Mouse (Mus musculus) MEL (cell line): Measurements from ENCODE around the gene Ankrd66. TPM values are rescaled to one million over a fixed set of nuclear protein-coding genes. Genes with fewer than 3 reads are reported as not detected.

Experiments used
- DNase-seq: peaks from one replicate; pipeline ENCODE4 v3.0.0; 2011; ENCODE audit warnings: low read depth, low spot score
- H3K27ac ChIP-seq: 2 replicates; pipeline ENCODE4 v1.5.1; 2012; ENCODE audit warnings: low read depth, mild to moderate bottlenecking, control low read depth, low read length, moderate library complexity; ENCODE audit not compliant: control insufficient read depth
- H3K27me3 ChIP-seq, 2 experiments: fragments of 150-350 bp in 1 of 2; sonication (generic) in 1 of 2; 2 replicates each; pipeline ENCODE4 v1.6.1; 2012; ENCODE audit warnings: low read length in 2 of 2, mild to moderate bottlenecking in 2 of 2, improper control_type of control experiment in 1 of 2, moderate library complexity in 1 of 2; ENCODE audit not compliant: insufficient read depth in 2 of 2, control insufficient read depth in 1 of 2
- H3K36me3 ChIP-seq, 2 experiments: 2 replicates each; pipeline ENCODE4 v1.6.1; 2012 to 2014; ENCODE audit warnings: low read length in 2 of 2, improper control_type of control experiment in 1 of 2, inconsistent platforms in 1 of 2, mild to moderate bottlenecking in 1 of 2; ENCODE audit not compliant: insufficient read depth in 2 of 2, control insufficient read depth in 1 of 2
- H3K4me1 ChIP-seq, 2 experiments: fragments of 150-350 bp in 1 of 2; sonication (generic) in 1 of 2; 2 replicates each; pipeline ENCODE4 v1.6.1; 2012; ENCODE audit warnings: low read length in 2 of 2, improper control_type of control experiment in 1 of 2, mild to moderate bottlenecking in 1 of 2; ENCODE audit not compliant: insufficient read depth in 2 of 2, control insufficient read depth in 1 of 2
- H3K4me3 ChIP-seq, 2 experiments: fragments of 150-350 bp in 1 of 2; sonication (generic) in 1 of 2; 2 replicates each; pipeline ENCODE4 v1.5.1; 2012; ENCODE audit warnings: low read depth in 2 of 2, low read length in 2 of 2, mild to moderate bottlenecking in 2 of 2, moderate library complexity in 2 of 2, control low read depth in 1 of 2, improper control_type of control experiment in 1 of 2; ENCODE audit not compliant: control insufficient read depth in 1 of 2, insufficient read depth in 1 of 2
- H3K79me2 ChIP-seq: 2 replicates; pipeline ENCODE4 v1.6.1; 2012; ENCODE audit warnings: mild to moderate bottlenecking, low read length, moderate library complexity; ENCODE audit not compliant: control insufficient read depth, poor library complexity, insufficient read depth
- H3K9ac ChIP-seq: 2 replicates; pipeline ENCODE4 v1.6.1; 2012; ENCODE audit warnings: low read depth, mild to moderate bottlenecking, control low read depth, low read length, moderate library complexity; ENCODE audit not compliant: control insufficient read depth, poor library complexity, severe bottlenecking
- H3K9me3 ChIP-seq: fragments of 150-350 bp; sonication (generic); replicated peaks from 2 replicates; pipeline ENCODE4 v1.6.1; 2012; ENCODE audit warnings: mild to moderate bottlenecking, low read length, improper control_type of control experiment, moderate library complexity; ENCODE audit not compliant: insufficient read depth
- BHLHE40 ChIP-seq: IDR thresholded peaks from 2 replicates; pipeline ENCODE4 v1.6.1; 2012; ENCODE audit warnings: low read depth, mild to moderate bottlenecking, inconsistent platforms, low read length, improper control_type of control experiment, borderline replicate concordance
- E2F4 ChIP-seq: IDR thresholded peaks from 2 replicates; pipeline ENCODE4 v1.6.1; 2011; ENCODE audit warnings: low read depth, low read length, improper control_type of control experiment, borderline replicate concordance
- ELF1 ChIP-seq: IDR thresholded peaks from 2 replicates; pipeline ENCODE4 v1.6.1; 2014; ENCODE audit warnings: low read depth, mild to moderate bottlenecking, inconsistent platforms, low read length, improper control_type of control experiment, moderate library complexity
- EP300 ChIP-seq, 2 experiments: IDR thresholded peaks; 2 replicates each; pipeline ENCODE4 v1.6.1; 2011; ENCODE audit warnings: improper control_type of control experiment in 2 of 2, low read length in 2 of 2, low read depth in 1 of 2, mild to moderate bottlenecking in 1 of 2
- ETS1 ChIP-seq: IDR thresholded peaks from 2 replicates; pipeline ENCODE4 v1.6.1; 2012; ENCODE audit warnings: low read depth, mild to moderate bottlenecking, inconsistent platforms, low read length, improper control_type of control experiment, moderate library complexity
- GABPA ChIP-seq: IDR thresholded peaks from 2 replicates; pipeline ENCODE4 v1.6.1; 2012; ENCODE audit warnings: low read depth, mild to moderate bottlenecking, inconsistent platforms, low read length, improper control_type of control experiment, moderate library complexity
- HCFC1 ChIP-seq: IDR thresholded peaks from 2 replicates; pipeline ENCODE4 v1.6.1; 2012; ENCODE audit warnings: low read depth, mild to moderate bottlenecking, inconsistent platforms, low read length, improper control_type of control experiment, moderate library complexity
- JUND ChIP-seq: IDR thresholded peaks from 2 replicates; pipeline ENCODE4 v1.6.1; 2011; ENCODE audit warnings: low read depth, mild to moderate bottlenecking, improper control_type of control experiment, low read length
- MAFK ChIP-seq: IDR thresholded peaks from 2 replicates; pipeline ENCODE4 v1.6.1; 2011; ENCODE audit warnings: low read depth, mild to moderate bottlenecking, low read length, improper control_type of control experiment, borderline replicate concordance
- MAX ChIP-seq: IDR thresholded peaks from 2 replicates; pipeline ENCODE4 v1.6.1; 2011; ENCODE audit warnings: low read length, improper control_type of control experiment
- POLR2A ChIP-seq, 2 experiments: IDR thresholded peaks; 2 replicates each; pipeline ENCODE4 v1.6.1; 2011 to 2012; ENCODE audit warnings: low read length in 2 of 2, mild to moderate bottlenecking in 2 of 2, control low read depth in 1 of 2, improper control_type of control experiment in 1 of 2, low read depth in 1 of 2, moderate library complexity in 1 of 2; ENCODE audit not compliant: control insufficient read depth in 1 of 2, insufficient read depth in 1 of 2, poor library complexity in 1 of 2
- POLR2AphosphoS2 ChIP-seq: IDR thresholded peaks from 2 replicates; pipeline ENCODE4 v1.6.1; 2011; ENCODE audit warnings: low read length, improper control_type of control experiment
- SIN3A ChIP-seq: IDR thresholded peaks from 2 replicates; pipeline ENCODE4 v1.6.1; 2012; ENCODE audit warnings: low read length, improper control_type of control experiment, inconsistent platforms
- SMC3 ChIP-seq: IDR thresholded peaks from 2 replicates; pipeline ENCODE4 v1.6.1; 2011; ENCODE audit warnings: low read depth, low read length, improper control_type of control experiment
- ZC3H11A ChIP-seq: IDR thresholded peaks from 2 replicates; pipeline ENCODE4 v1.6.1; 2012; ENCODE audit warnings: low read depth, mild to moderate bottlenecking, inconsistent platforms, low read length, improper control_type of control experiment
- ZMIZ1 ChIP-seq: IDR thresholded peaks from 2 replicates; pipeline ENCODE4 v1.6.1; 2012; ENCODE audit warnings: low read depth, mild to moderate bottlenecking, inconsistent platforms, low read length, improper control_type of control experiment, moderate library complexity
- polyA plus RNA-seq, 2 experiments: library from polyadenylated mRNA; stranded (reverse) in 1 of 2; unstranded in 1 of 2; fragments of >175 nt in 1 of 2; fragments of >200 nt in 1 of 2; gene quantifications; 2 replicates each; pipeline versions ENCODE4 v1.2.1 to v1.2.4; 2012; ENCODE audit warnings: low replicate concordance in 2 of 2, low read depth in 1 of 2; ENCODE audit not compliant: insufficient read length in 2 of 2, insufficient read depth in 1 of 2, missing spikeins in 1 of 2
- total RNA-seq: library from RNA; depleted of rRNA; stranded (reverse); fragments of 300-350 nt; gene quantifications from 2 replicates; pipeline ENCODE4 v1.2.3, GENCODE M21; 2012; rRNA removed

Gene Ankrd66
- not detected in 2 replicates for total RNA-seq
- not detected for polyA plus RNA-seq

- H3K9me3 ChIP-seq, result no peaks in the 10 kb centered on the region
- no peaks in the 10 kb centered on the region for H3K27me3 ChIP-seq
- H3K27ac ChIP-seq, result no peak within 1 kb of the TSS
- no peak for DNase-seq
- no peaks in the 10 kb centered on the region for H3K79me2 ChIP-seq
- H3K36me3 ChIP-seq, result no peaks in the 10 kb centered on the region
- no peak for TF ChIP-seq ELF1
- no peak for TF ChIP-seq POLR2AphosphoS2
- TF ChIP-seq SMC3, result no peak
- no peak for TF ChIP-seq JUND
- no peak for TF ChIP-seq HCFC1
- TF ChIP-seq ETS1, result no peak
- TF ChIP-seq MAFK, result no peak
- TF ChIP-seq, all 39 proteins: peak for 0
- Histone ChIP-seq H3K4me3 (no peak within 1 kb of the TSS), H3K4me1 (no peaks in the 10 kb centered on the region), H3K9ac (no peak within 1 kb of the TSS)
These were observed at the start of gene Ankrd66 for GRCm38 (mm10) chr17:43543539-43543938. Ankrd66 (minus strand) TSS chr17:43543639.

- Histone ChIP-seq H3K4me3 (no peak overlapping the region), H3K27me3 (no peaks in the 10 kb centered on the region), H3K4me1 (no peaks in the 10 kb centered on the region), H3K9ac (no peak overlapping the region), H3K9me3 (no peaks in the 10 kb centered on the region), H3K36me3 (no peaks in the 10 kb centered on the region), H3K79me2 (no peaks in the 10 kb centered on the region), H3K27ac (no peak overlapping the region)
- TF ChIP-seq HCFC1 (no peak), GABPA (no peak), ZC3H11A (no peak), POLR2A (IDR thresholded peaks at IDR 0.05; ENCODE audit: control insufficient read depth in 1 of 2, insufficient read depth in 1 of 2, low read depth in 1 of 2, low read length in 2 of 2, poor library complexity in 1 of 2) (no peak), EP300 (IDR thresholded peaks at IDR 0.05; ENCODE audit: low read depth in 1 of 2, low read length in 2 of 2) (no peak), E2F4 (no peak), BHLHE40 (no peak), MAX (no peak), JUND (no peak), ZMIZ1 (no peak), SIN3A (no peak)
- DNase-seq, result no peak
These were observed 49.2 kb upstream of the Ankrd66 start for GRCm38 (mm10) chr17:43592296-43593291.
